Mouse (Mus musculus): Measurements from ENCODE around the gene Ppm1j.

Ppm1j gene

GRCm38 (mm10) chr3:104782061-104782681 is 1.3 kb downstream of the Ppm1j start:
- peak; percentile 74 to 89 for DNase-seq (ENCODE audit: inconsistent age in 2 of 2, low spot score in 1 of 2)

GRCm38 (mm10) chr3:104783971-104784500 is 3.2 kb downstream of the Ppm1j start:
- no peak for DNase-seq (ENCODE audit: inconsistent age in 2 of 2, low spot score in 1 of 2)

DNA sequence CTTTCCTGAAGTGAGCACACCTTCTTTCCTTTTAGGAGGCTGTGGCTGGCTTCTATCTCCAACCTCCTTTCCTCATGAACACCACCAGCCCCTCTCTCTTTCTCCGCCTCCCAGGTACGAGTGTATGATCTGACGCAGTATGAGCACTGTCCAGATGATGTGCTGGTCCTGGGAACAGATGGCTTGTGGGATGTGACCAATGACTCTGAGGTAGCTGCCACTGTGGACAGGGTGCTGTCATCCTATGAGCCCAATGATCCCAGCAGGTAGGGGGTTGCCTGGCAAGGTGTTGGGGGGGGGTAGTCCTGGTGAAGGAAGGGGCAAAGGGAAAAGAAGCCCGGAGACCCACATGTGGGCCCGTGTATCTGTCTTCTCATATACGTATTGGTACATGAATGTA is 4.4 kb downstream of the Ppm1j start:
- no peak for DNase-seq (ENCODE audit: inconsistent age in 2 of 2, low spot score in 1 of 2)

DNA sequence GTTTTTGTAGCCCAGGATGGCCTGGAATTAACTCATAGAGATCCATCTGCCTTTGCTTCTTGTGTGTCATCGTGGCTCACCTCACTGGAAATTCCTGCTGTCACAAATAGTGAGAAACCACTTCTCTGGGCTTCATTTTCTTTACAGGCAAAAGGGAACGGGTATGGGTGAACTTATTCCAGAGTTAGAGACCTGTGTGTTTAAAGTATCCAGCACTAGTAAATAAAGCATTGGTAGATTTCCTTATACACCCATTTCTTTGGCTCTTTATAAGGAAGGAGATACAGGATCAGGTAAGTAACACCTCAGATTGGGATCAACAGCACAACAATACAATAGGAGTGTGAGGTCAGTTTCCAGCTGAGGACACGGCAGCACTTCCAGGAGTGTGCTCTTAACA is 7.2 kb downstream of the Ppm1j start, which contains the start of gene Rhoc:
TSS of gene Rhoc (plus strand) at position 301 of the 400 bp plus-strand sequence.
- DNase-seq (ENCODE audit: inconsistent age in 2 of 2, low spot score in 1 of 2), result no peak

DNA sequence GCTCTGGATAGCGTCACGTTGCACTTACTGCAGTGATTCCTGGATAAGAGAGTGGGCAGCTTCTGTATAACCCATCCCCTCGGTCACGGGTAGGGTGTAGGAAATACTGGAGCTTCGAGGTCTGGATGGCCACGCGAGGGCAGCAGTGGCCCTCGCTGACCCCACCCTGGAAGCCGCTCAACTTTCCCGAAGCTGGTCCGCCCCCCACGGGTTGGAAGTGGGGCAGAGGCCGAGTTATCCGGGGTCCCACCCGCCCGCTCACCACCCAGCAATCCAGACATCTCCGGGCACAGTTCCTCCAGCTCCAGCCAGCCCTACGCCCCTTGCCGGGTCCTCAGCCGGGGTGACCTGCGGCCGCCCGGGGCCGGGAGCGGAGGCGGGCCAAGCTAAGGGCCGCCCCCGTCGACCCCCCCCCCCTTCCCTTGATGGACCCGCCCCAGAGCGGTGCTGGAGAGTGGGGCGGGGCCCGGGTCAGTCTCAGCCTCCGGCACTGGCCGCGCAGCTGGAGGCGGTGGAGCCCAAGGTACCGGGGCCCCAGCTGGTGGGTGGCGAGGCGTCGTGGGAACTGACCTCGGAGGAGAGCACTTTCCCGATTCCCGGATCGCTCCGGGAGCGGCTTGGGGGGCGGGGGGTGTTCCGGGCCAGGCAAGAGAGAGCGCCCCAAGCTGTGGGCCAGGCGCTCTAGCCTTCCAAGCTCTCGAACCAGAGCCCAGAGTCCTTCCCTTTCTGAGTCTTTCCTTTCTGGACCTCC is 7.9 kb downstream of the Ppm1j start:
- DNase-seq (ENCODE audit: inconsistent age in 2 of 2, low spot score in 1 of 2), result peak; percentile 89 to 97

DNA sequence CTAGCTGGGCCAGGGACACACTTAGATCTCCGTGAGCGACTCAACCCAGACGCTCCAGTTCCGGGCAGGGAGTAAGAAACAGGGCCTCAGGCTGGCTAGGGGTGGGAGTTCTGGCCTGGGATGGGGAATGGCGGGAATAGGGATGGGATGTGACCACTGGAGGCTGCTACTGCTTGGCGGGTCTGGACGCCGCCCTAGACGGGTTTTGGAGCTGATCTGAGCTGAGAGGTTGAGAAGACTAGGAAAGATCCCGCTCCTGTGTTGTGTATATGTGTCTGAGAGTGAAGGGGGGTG is 8.4 kb downstream of the Ppm1j start:
- no peak for DNase-seq (ENCODE audit: inconsistent age in 2 of 2, low spot score in 1 of 2)

DNA sequence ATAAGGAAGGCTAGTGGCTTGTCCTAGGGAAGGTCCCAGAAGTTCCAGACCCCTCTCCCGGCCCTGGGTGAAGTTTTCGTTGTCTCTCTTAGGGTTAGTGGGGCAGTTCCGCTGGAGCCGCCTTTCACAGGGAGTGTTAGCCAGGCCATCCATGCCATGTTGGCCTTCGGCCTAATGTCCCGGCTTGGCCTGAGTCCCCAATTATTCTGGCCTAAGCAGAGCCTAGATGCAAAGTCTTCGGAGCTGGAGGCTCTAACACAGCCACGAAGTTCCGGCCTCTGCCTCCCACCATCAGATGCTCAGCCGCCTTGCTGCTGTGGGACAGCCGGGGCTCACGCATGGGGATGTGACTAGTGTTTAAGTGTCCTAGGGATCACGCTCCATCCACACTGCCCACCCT is 9.0 kb downstream of the Ppm1j start:
- DNase-seq (ENCODE audit: inconsistent age in 2 of 2, low spot score in 1 of 2), result peak; percentile 46 to 84

GRCm38 (mm10) chr3:104790401-104790937 is 9.6 kb downstream of the Ppm1j start:
- DNase-seq (ENCODE audit: inconsistent age in 2 of 2, low spot score in 1 of 2), result peak in 1 of 2 experiments; percentile 69

- DNase-seq (ENCODE audit: inconsistent age in 2 of 2, low spot score in 1 of 2), result no peak
Observed at GRCm38 (mm10) chr3:104791017-104791416, 10.2 kb downstream of the Ppm1j start.

DNA sequence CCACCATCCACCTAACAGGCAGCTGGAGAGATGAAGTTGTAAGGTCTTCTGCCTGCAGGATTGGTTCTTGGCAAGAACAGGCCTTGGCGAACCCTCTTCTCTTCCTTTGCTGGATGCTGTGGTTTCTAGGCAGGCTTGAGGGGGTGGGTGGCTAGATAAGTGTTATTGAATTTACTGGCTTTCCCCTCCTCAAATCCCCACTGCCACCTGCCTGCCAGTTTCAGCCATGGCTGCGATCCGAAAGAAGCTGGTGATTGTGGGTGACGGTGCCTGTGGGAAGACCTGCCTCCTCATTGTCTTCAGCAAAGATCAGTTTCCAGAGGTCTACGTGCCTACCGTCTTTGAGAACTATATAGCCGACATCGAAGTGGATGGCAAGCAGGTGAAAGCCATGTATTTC is 10.8 kb downstream of the Ppm1j start:
- no peak for DNase-seq (ENCODE audit: inconsistent age in 2 of 2, low spot score in 1 of 2)

GRCm38 (mm10) chr3:104792360-104793270 is 11.8 kb downstream of the Ppm1j start:
- no peak for DNase-seq (ENCODE audit: inconsistent age in 2 of 2, low spot score in 1 of 2)

DNA sequence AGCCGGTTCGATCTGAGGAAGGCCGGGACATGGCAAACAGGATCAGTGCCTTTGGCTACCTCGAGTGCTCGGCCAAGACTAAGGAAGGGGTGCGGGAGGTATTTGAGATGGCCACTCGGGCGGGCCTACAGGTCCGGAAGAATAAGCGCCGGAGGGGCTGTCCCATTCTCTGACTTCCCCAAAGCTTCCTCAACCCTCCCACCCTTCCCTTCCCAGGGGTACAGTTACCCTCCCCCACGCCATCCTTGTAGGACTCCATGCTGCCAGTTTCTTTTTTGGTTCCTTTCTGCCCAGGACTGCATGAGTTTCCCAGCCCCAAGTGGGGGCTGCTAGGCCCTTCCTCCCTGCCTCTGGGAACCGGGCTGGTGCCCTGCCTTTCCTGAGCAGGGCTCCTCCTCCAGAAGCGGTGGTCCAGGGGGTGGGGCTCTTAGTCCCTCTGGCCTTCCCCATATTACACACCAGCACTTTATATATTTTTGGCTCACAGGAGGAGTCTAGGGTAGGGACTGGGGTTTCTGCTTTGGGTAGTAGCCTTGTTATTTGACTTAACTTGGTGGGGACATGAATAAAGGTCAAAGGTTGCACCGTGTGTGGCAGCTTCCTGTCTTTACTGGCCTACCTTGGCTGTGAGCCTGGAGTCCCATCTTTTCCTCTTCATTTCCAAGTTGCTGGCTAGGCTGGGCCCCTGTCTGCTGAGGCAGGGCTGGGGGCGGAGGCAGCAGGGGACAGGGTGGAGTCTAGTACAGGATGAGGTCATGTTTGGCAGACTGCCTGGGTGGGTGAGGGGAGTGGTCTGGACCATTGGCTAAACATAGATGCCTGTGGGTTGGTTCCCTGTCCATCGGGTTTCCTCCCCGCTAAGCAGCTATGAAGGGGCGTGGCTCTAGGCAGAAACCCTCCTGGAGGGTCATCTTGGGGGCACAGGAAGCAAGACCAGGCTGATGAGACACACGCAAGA is 13.3 kb downstream of the Ppm1j start:
- DNase-seq (ENCODE audit: inconsistent age in 2 of 2, low spot score in 1 of 2), result peak; percentile 91 to 95

GRCm38 (mm10) chr3:104794953-104795470 is 14.2 kb downstream of the Ppm1j start:
- DNase-seq (ENCODE audit: inconsistent age in 2 of 2, low spot score in 1 of 2), result peak in 1 of 2 experiments; percentile 64

- DNase-seq (ENCODE audit: inconsistent age in 2 of 2, low spot score in 1 of 2), result peak; percentile 33 to 83
Observed at GRCm38 (mm10) chr3:104795661-104796340, 14.9 kb downstream of the Ppm1j start.

DNA sequence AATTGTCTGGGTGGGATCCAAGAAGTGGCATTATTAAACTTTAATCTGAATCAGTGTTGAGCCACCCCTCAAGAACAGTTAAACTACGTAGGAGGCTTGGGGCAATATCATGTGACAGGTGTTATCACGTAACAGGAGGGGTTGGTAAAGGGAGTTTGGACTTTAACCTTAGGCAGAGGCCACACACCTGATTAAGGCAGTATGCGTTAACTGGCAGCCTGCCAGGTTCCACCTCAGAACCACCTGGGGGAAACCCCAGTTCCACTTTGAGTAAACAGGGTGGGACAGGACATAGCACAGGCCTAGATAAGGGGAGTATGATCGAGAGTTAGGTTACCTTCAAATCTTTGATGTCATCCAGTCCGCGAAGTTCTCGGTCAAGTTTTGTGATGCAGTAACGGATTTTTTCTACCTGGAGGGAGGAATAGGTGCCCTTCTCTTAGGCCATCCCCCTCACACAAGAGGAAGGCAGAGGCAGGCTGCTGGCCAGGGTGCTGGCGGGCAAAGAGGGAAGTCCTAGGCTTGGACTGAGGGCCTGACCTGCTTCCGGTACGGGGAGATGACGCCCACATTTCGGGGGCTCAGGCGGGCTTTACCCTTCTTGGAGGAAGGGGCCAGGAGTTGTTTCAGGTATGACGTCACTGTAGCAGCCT is 15.7 kb downstream of the Ppm1j start:
- DNase-seq (ENCODE audit: inconsistent age in 2 of 2, low spot score in 1 of 2), result peak in 1 of 2 experiments; percentile 42

DNA sequence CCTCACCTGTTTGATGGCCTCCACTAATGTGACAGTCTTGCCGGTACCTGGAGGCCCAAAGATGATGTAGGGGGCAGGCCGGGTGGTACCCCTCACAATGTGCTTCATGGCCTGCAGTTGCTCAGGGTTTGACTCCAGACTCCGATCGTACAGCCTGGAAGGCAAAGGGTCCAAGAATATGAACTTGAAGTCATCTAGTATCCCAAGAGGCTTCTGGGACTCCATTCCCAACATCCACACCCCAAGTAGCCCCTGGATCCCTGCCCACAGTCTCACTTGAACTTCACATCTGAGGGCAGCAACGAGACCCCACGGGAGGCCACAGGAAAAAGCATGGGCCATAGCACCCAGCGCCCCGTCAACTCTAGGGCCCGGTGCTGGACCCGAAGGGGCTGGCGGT is 19.8 kb downstream of the Ppm1j start:
- no peak for DNase-seq (ENCODE audit: inconsistent age in 2 of 2, low spot score in 1 of 2)

- peak in 1 of 2 experiments; percentile 0 for DNase-seq (ENCODE audit: inconsistent age in 2 of 2, low spot score in 1 of 2)
Observed at GRCm38 (mm10) chr3:104801481-104801880, 20.6 kb downstream of the Ppm1j start.

GRCm38 (mm10) chr3:104804312-104804711 is 23.5 kb downstream of the Ppm1j start:
- no peak for DNase-seq (ENCODE audit: inconsistent age in 2 of 2, low spot score in 1 of 2)

- no peak for DNase-seq (ENCODE audit: inconsistent age in 2 of 2, low spot score in 1 of 2)
Observed at GRCm38 (mm10) chr3:104805539-104805938, 24.7 kb downstream of the Ppm1j start.
